Mouse (Mus musculus): ENCODE results near the gene Psmd1.

GRCm38 (mm10) chr1:86045056-86045455 lies 19.1 kb upstream of the Psmd1 start:
- TF ChIP-seq POLR2A (IDR thresholded peaks at IDR 0.05; ENCODE audit: borderline replicate concordance, low read depth, low read length) = no peak
- no peak for TF ChIP-seq CTCF (IDR thresholded peaks at IDR 0.05; ENCODE audit: low read depth, low read length)
